Mouse (Mus musculus) adrenal gland, adult 8-10 months (tissue): ENCODE data around the gene Stim1. TPM values are rescaled to one million over a fixed set of nuclear protein-coding genes. Genes with fewer than 3 reads are reported as not detected.

Source experiments
- DNase-seq: peaks from one replicate; pipeline ENCODE4 v3.0.0; 2022
- total RNA-seq, 4 experiments: library from RNA; stranded (reverse); gene quantifications; 2 replicates each; pipeline ENCODE4 v1.2.4; 2022

Gene Stim1
- total RNA-seq, 4 experiments from 2014 or later: 74.4 to 93.6 (median 83.3) TPM

DNA sequence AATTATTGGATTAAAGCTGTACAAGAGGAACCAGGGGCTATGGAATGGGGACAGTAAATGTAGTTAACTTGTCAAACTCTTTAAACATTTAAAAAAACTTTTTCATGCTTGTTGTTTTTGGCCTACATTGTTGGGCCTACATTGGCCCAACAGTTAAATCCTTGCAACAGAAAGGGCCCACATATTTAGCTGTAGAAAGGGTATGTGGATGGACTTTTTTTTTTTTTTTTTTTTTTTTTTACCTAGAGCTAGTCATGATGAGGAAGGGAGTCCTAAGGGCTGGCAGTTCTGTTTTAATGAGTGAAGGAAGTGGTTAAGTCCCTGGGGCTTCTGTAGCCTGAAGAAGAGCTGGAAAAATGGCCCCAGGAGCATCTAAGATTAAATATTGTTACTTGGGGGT lies 42.7 kb downstream of the Stim1 start:
- DNase-seq: no peak

DNA sequence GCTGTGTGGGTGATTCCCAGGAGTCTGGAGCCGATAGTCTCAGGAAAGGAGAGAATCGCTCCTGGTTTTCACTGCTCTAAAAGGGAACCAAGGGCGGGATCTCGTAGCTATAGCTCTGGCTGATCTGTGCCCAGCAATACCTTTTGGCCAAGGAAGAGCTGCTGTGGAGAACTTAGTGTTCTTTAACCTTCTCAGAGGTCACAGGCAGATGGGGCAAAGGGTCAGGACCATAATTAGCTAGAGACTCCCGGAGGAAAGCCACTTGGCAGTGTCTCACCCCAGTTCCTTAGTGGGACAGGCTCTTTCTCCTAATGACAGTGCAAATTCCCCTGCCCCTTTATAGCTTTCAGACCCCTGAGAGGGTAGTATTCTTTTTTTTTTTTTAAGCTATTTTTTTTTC lies 43.2 kb downstream of the Stim1 start:
- DNase-seq: no peak

DNA sequence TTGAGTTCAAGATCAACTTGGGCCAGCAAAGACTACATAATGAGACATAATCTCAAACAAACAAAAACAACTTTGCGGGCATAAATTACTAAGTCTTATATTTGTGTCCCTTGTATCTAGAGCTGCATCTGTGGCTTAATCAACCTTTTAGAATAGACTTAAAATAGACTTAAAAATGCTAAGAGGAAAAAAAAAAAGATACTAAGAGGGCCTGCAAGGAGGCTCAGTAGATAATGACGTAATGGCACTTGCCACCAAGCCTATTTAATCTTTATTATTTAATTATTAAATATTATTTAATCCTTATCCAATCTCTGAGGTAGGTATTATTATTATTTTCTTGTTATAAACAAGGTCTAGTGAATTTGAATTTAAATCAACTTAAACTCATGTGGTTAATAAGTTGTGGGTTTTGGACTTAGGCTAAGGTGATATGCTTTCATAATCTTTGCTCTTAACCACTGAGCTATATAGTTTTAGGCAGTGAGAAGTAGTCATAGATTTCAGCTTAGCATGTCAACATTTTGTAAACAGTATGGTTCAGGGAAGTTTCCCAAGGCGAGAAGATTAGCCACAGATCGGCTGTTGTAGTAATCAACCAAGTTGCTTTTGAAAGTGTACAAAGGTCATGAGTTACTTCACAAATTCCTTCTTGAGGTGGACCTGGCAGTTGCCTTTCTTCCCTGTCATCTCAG lies 45.4 kb downstream of the Stim1 start:
- DNase-seq: no peak

DNA sequence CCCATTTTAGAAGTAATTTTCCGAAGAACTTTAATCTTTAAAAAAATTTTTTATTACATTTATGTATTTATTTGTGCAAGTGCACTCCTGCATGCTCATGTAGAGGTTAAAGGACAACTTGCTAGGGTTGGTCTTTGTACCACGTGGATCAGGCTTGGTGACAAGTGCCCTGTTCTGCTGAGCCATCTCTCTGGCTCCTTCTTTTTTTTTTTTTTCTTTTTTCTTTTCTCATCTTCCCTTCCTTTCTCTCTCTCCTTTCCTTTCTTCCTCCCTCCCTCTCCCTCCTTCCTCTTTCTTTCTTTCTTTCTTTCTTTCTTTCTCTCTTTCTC lies 45.9 kb downstream of the Stim1 start:
- DNase-seq: no peak

DNA sequence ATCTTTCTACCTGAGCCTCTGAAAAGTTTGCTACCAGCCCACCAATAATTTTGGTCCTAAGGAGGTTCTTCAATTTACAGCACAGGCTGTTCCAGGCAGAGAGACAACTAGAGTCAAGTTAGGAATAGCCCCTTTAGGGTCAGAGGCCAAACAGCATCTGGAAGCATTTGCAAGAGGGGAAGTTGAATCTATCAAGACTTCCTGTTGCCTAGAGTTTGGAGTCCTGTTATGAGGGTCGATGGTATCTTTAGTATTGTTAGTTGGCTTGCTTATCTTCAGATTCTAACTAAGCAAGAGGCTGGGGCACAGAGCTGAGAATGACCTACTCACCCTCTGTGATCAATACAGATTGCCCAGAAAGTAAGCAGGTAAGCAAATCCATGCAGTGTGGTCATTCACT lies 46.5 kb downstream of the Stim1 start:
- no peak for DNase-seq

DNA sequence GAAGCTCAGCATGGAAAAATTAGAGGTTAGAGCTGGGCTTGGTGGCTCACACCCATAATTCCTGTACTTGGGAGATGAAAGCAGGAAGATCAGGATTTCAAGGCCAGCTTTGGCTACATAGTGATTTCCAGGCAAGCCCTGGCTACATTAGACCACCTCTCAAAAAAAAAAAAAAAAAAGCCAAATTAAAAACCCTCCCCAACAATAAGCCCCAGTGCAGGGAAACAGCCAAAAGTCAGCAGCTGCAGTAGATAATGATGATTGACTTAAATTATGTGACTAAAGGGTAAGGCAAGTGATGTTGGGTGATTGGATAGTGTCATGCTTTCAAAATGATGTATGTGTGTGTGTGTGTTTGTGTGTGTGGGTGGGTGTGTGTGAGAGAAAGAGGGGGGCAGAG lies 47.3 kb downstream of the Stim1 start:
- no peak for DNase-seq

DNA sequence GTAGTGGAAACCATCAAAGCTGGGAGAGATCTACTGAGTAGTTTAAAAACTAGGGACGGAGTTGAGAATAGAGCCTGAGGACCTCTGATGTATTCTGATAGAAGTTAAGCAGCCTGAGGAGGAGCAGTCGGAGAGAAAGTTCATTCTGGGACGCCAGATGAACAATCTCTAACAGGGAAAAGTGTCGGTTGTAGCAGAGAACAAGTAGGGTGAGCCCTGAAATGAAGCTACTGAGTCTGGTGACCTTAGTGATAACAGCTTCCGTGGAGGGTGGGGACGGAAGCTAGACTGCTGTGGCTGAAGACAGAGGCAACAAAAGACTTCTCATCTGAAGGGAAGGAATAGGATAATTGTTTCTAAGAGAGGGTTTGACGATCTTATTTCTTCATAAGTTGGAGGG lies 47.8 kb downstream of the Stim1 start:
- DNase-seq: no peak

DNA sequence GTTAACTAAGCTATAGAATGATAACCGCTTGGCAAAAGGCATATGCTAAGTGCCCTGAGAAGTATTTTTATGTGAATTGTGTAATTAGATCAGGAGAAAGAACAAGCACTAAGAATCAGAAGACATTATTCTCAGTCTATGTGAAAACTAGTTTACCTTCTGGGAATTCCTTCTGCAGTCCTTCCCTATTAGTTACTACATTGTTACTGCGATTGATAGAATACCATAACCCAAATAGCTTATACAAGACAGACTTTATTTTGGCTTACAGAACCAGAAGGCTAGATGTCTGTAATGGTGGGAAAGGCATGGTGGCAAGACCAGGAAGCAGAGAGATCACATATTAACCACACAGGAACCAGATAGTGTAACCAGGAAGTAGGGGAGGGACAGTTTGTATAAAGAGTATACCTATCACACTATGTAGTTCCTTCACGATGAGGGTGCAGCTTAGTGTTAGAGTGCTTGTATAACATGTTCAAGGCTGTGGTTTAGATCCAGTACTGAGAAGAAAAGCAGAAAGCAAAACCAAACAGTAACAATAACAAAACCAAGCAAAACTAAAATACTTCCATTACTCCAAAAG lies 50.1 kb downstream of the Stim1 start:
- DNase-seq: no peak

DNA sequence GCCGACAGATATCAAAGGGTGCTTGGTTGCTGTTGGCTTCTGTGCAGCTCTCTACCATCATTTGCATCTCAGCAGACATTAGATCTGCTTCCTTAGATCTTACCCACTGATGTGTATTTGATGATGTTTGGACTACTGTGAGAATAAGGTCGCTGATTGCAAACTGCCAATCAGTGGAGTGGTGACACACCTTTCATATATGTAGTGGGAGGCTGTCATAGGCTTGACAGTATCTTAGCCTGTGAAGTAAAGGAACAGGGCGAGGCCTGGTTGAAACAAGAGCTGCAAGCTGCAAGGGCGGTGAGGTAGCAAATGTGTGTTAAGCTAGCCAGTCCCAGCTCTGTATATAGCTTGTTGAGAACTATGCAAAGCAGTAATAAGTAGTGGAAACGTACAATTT lies 54.5 kb downstream of the Stim1 start:
- DNase-seq: no peak

DNA sequence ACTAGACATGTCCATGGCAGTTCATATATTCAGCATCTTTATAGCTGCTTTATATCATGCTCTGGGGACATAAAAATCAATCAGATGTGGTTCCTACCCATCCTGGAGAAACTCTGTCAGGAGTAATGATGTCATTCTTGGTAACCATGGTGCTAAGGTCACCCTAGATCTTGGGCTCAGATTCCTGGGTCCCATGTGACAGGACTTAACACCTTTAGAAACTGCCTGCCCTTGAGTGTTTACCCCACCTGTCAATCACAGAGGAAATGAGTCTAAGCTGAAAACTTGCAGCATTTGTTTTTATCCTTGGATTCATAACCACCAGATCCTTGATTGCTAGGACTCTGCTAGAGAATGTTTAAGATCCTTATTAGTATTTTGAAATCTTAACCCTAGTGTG lies 58.7 kb downstream of the Stim1 start:
- no peak for DNase-seq

DNA sequence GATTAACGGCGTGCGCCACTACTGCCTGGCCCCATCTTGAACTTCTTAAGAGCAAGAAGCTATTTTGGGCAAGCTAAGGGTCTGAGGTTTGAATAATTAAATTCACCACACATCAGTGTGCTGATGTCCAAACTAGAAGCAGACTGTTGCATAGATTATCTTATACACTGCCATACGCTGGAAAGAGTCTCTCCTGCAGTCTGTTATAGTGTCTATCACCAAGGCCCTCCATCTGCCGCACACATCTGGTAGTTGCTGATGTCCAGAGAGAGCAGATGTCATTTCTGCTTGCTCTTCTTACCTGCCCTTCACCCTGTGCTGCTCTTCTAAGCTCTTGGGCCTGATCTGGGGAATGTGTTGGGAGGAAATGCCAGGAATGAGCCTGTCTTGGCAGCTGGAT lies 62.7 kb downstream of the Stim1 start:
- DNase-seq: no peak

DNA sequence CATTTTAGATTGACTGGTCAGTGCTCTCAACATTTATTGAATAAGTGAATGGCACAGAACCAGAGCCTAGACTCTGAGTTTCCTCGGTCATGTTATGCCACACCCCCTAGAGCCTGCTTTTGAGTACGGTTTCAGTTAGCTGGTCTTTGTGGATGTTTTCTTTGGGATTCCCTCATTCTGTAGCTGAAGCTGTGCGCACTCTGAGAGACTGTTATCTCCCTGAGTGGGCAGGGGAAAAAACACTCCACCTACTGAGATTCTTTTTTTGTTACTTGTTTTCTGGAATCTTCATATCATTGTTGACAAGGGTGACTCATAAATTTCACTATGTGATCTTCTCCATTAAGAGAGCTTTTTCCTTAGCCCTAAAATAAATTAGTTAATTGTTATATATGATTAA lies 63.9 kb downstream of the Stim1 start:
- no peak for DNase-seq

DNA sequence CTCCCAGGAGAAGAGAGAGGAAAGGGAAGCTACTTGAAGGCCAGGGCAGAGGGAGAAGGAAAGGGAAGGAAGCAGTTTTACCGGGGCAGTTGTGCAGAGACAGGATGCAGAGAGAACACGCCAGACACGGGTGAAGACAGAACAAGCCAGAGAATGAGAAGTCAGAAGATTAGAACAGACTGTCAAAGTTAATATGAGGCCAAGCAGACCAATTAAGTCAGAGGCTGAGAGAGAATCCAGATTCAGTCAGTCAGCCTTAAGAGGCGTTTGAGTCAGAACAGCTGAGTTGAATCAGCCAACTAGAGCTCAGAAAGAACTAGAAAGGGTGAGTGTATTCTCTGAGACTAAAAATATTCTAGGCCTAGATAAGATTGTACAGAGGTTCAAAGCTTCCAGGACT lies 66.1 kb downstream of the Stim1 start:
- no peak for DNase-seq

DNA sequence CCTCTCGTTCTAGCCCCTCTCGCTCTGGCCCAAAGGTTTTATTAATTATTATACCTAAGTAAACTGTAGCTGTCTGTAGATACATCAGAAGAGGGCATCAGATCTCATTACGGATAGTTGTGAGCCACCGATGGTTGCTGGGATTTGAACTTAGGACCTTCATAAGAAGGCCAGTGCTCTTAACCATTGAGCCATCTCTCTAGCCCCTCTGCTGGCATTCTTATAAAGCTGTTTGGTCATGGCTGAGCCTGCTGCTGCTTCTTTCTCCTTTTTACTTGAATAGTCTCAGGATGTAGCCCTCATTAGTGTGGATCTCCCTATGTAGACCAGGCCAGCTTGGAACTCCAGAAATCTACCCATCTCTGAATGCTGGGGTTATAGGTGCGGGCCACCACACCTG lies 69.7 kb downstream of the Stim1 start:
- no peak for DNase-seq

DNA sequence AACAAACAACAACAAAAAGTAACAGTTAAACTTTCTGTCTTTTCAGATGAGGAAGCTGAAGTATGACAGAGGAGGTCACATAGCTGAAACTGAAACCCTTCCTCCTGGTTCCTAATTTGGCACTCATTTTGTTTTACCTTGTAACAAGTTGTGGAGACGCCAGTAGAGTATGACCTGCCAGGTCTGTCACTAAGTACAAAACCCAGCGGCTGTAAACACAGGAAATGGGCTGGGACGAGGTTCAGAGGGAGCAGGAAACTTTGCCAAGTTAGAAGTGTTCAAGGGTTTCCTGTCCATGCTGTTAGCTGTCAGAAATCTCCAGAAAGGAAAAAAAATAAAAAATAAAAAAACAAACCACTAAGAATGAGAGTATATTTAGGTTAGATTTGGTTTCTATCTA lies 70.3 kb downstream of the Stim1 start:
- DNase-seq: peak; percentile 19

DNA sequence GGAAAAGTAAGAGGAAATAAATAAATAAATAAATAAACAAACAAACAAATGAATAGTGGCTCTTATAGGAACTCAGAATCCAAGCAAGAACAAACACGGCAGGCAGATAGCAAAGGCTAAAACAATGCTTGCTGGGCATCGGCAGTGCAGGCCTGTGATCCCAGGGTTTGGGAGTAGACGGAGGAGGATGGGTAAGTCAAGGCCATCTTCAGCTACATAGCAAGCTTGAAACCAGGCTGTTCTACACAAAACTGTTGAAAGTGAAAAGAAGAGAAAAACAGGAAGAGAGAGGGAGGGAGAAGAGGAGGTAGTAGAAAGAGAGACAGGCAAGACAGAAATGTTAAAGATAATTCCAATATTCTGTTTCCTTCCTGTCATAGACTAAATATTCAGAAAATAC lies 71.3 kb downstream of the Stim1 start:
- DNase-seq: no peak

DNA sequence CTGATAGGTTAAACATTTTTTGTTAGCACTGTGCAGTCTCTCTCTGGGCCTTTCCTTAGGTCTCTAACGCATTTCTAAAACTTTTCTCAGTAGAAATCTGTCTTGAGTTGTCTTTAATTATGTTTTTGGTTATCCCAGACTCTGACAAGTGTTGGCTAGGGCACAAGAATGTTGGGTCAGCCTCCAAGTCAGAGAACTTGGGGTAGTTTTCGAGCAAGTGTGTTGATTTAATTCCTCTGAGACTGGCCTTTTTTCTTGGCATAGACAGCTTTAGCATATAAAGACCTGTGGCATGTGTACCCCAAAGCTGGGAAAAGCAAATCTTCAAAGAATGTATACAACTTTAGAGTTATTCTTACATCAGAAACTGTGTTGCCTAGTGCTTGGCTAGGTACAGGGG lies 78.3 kb downstream of the Stim1 start:
- no peak for DNase-seq

DNA sequence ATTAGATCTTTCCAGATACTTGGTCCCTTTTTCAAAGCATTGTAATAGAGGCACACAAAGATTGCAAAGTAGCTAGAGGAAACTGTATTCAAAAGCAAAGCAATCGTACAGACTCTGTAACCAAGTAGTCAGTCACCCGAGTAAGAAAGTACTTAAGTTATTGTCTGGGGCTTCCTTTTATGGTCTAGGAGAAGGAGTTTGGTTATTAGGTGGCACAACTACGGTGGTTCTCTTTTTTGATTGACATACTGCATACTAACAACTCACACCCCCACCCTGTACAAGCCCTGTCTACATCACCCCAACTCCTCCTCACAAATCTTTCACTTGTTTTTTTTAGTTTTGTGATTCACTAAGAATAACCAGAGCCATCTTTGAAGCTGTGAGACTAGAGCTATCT lies 79.7 kb downstream of the Stim1 start:
- DNase-seq: no peak

DNA sequence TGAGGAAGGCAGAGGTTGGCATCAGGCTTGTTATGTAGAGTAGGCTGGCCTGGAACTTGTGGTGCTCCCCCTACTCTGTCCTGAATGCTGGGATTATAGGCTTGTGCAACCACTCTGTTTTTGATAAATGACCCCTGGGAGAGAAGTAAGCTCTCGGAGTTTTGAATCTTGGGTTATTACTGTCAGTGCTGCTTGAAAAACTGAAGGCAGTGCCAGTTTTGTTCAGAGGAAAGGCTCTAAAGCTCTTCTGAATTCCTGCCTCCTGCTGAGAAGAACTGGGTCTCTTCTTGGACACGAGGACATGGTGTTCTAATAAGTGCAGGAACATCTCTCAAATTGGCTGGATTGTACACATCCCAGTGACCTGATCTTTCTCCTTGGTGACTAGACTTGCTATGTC lies 81.1 kb downstream of the Stim1 start:
- DNase-seq: no peak

DNA sequence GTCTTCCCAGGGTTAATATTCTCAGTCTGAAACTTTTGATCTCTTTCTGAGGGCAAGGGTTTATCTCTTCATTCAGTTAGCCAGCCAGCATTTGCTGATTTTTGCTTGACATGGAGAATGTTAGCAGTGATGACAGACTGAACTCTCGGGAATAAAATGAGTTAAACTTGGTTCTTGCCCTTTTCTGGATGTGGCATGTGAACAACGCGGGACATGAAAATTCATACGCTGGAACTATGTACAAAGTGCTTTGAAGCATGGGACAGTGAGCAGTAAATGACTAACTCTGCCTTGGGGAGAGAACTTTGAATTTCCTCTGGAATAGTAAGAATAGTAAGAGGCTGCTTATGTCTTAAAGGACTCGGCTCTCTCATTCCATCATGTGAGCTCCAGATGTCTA lies 81.6 kb downstream of the Stim1 start:
- no peak for DNase-seq

DNA sequence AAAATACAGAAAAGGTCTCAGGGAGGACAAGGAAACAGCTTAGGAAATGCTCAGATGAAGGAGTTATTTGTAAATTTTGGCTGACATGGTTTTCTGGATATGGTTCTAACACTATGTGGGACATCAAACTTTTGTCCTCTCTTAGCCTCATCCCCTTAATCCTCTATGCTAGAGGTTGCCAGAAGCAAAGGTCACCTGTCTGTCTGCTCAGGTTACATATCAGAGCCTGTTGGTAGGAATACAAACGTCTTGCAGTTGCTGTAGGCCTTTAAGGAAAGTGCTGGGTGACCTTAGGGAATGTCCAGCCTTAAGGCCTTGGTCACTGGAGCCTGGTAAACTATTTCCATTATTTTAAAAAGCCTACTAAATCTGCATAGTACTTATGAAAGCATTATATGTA lies 85.8 kb downstream of the Stim1 start:
- no peak for DNase-seq

DNA sequence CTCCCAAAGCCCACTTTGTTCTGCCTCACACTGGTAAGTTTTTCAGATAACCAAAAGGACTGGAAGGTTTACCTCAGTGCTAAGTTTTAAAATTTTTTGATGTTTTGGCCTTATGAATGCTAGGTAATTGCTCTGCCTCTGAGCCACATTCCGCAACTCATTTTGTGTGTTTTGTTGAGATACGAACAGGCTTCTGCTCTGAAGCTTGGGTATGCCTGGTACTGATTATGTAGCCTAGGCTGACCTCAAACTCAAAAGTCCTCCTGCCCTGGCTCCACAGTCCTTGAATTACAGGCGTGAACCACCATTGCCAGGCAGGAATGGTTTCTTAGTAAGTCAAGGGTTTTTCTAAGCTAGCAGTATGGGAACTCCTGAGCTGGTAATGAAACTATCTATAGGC lies 90.5 kb downstream of the Stim1 start:
- no peak for DNase-seq

DNA sequence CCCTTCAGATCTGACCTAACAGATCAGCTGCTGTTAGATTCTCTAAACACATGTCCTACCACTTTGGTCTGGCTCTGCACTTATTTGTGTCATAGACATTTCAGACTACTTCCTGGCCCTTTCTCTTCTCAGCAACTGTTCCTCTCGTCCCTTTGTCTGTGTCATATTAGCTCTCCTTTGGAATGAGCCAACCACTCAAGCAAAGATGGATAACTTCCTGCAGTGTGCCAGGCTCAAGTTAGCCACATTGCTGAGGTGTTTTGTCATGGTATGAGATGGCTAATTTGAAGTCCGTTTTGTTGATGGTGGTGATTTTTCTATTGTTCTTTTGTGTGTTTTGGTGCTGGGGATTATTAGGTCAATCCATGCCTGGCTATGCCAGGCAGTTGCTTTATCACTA lies 93.7 kb downstream of the Stim1 start:
- DNase-seq: no peak

DNA sequence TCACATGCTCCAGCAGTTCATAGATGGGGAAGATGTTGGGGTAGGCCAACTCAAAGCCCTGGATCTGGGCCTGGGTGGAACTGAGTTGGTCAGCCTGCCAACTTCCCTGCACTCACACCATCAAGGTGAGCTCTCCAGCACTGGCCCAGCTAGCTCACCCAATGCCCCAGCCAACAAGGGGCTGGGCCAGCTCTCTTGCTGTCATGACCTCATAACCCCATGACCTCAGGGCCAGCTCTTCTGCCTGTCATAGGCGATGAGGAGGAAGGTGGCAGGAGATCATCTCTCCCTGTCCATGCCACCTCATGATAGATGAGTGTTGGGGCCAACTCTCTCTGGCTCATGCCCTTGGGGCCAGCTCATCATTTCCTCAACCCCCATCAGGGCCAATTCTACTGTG lies 96.2 kb downstream of the Stim1 start:
- no peak for DNase-seq

DNA sequence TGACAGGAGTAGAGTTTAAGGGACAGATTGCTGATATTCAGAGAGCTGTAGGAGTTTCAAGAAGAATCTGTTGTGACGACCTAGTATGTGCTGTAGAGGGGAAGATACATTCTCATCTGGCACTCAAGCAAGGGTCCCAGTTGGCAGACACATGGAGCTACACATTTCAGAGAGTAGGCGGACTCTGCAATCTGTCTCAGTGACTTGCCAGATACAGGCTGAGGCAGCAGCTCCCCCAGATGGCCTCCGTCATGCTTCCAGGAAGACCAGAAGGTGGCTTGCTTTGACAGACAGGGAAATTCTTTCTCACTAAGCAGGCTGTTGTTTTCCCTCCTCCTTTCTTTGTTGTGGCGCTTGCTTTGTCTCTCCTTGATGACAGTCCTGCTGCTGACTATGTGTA lies 102.1 kb downstream of the Stim1 start:
- DNase-seq: peak; percentile 15
